Mouse (Mus musculus): Measurements from ENCODE around the gene Cfap69. TPM values are rescaled to one million over a fixed set of nuclear protein-coding genes. Genes with fewer than 3 reads are reported as not detected.

The Cfap69 gene
- polyA plus RNA-seq, 1 experiment from 2014 or later, result 5.6 TPM

DNA sequence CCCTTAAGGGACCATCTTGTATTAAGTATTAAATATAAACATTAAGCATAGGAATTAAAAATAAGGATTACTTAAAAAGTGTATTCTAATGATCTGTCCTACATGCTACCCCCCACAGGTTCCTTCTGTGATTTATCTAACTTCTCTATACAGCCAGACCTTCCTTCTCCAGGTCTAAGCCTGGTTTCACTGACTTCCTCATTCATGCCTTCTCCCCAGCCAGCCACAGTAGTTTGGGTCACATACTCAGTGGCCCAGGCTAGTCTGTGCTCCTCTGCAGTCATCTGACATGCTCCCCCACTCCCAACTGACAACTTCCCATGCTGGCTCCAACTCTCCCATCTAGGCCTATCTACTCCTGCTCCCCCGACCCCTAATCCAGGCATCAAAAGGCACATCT is 112.9 kb downstream of the Cfap69 start:
- H3K9ac ChIP-seq (ENCODE audit: low read length), result no peak overlapping the region
- H3K36me3 ChIP-seq (ENCODE audit: control insufficient read depth, insufficient read depth, low read length), result peaks cover 61% of the 10 kb centered on the region
- ATAC-seq (no peak), DNase-seq (ENCODE audit: low spot score) (no peak)
- no peaks in the 10 kb centered on the region for H3K9me3 ChIP-seq (replicated peaks; ENCODE audit: control insufficient read depth, low read length)
- no peak overlapping the region for H3K4me2 ChIP-seq (ENCODE audit: low read length)
- no peaks in the 10 kb centered on the region for H3K27me3 ChIP-seq (replicated peaks; ENCODE audit: control insufficient read depth, insufficient read depth, low read length)
- no peak overlapping the region for H3K4me3 ChIP-seq (ENCODE audit: low read depth, low read length)
- 86% methylated on average over 1 of the region's 1 CpGs for WGBS
- no peaks in the 10 kb centered on the region for H3K4me1 ChIP-seq (ENCODE audit: control insufficient read depth, insufficient read depth, low read length)
- H3K27ac ChIP-seq (ENCODE audit: low read depth, low read length), result no peak overlapping the region

DNA sequence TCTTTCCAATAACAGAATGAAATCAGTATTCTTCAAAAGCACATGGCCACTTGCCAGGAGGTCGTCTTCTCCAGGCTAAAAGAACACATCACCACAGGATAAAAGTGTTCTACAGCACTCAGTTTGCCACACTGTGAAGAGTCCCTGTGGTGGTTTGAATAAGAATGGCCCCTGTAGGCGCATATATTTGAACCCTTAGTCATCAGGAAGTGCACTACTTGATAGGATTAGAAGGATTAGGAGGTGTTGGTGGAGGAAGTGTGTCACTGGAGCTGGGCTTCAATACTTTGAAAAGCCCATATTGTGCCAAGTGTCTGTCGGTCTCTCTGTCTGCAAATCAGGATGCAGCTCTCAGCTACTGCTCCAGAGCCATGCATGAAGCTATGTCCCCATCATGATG is 123.7 kb downstream of the Cfap69 start:
- WGBS, result 59% methylated on average over 3 of the region's 3 CpGs
- Histone ChIP-seq H3K27ac (ENCODE audit: low read depth, low read length) (no peak overlapping the region), H3K9ac (ENCODE audit: low read length) (no peak overlapping the region), H3K4me1 (ENCODE audit: control insufficient read depth, insufficient read depth, low read length) (no peaks in the 10 kb centered on the region), H3K27me3 (replicated peaks; ENCODE audit: control insufficient read depth, insufficient read depth, low read length) (no peaks in the 10 kb centered on the region), H3K9me3 (replicated peaks; ENCODE audit: control insufficient read depth, low read length) (no peaks in the 10 kb centered on the region), H3K4me3 (ENCODE audit: low read depth, low read length) (no peak overlapping the region), H3K36me3 (ENCODE audit: control insufficient read depth, insufficient read depth, low read length) (peaks cover 51% of the 10 kb centered on the region), H3K4me2 (ENCODE audit: low read length) (no peak overlapping the region)
- DNase-seq (ENCODE audit: low spot score) (no peak), ATAC-seq (no peak)

DNA sequence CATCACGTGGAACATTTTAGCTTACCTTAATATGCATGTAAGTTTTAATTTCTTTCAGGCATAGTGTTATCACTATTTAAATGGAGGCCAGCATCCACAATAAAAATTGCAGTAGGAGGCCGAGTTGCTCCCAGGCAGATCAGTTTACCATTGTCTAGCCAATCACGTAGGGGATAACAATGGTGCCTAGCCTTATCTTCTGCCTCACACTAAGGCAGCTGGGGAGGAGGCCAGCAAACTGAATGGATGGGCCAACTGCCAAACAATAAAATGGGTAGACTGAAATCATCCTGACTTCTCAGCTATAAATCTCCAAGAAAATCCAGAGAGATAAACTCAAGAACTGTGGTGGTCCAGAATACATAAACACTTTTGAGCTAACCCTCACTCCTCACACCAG is 124.3 kb downstream of the Cfap69 start:
- no peak overlapping the region for H3K4me3 ChIP-seq (ENCODE audit: low read depth, low read length)
- H3K27me3 ChIP-seq (replicated peaks; ENCODE audit: control insufficient read depth, insufficient read depth, low read length), result no peaks in the 10 kb centered on the region
- no peak overlapping the region for H3K9ac ChIP-seq (ENCODE audit: low read length)
- H3K27ac ChIP-seq (ENCODE audit: low read depth, low read length), result no peak overlapping the region
- H3K36me3 ChIP-seq (ENCODE audit: control insufficient read depth, insufficient read depth, low read length), result peaks cover 51% of the 10 kb centered on the region
- H3K9me3 ChIP-seq (replicated peaks; ENCODE audit: control insufficient read depth, low read length), result no peaks in the 10 kb centered on the region
- 75% methylated on average over 3 of the region's 3 CpGs for WGBS
- H3K4me1 ChIP-seq (ENCODE audit: control insufficient read depth, insufficient read depth, low read length), result no peaks in the 10 kb centered on the region
- ATAC-seq (no peak), DNase-seq (ENCODE audit: low spot score) (no peak)
- no peak overlapping the region for H3K4me2 ChIP-seq (ENCODE audit: low read length)

DNA sequence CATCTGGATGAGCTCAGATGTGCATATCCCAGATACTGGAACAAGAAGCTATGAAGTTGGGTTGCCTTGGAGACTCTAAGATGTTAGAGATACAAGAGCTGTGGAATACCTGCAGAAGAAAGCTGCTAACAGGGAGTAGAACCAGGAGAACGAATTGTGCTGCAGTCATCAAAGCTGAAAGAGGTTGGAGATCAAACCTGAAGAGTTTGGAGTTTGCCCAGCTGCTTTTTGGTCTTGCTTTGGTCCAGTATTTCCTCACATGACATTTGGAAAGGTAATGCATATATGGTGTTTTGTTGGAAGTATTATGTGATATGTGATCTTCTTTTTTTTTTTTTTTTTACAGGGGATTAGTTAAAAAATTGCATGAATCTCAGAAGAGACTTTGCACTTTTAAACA is 127.9 kb downstream of the Cfap69 start:
- H3K9ac ChIP-seq (ENCODE audit: low read length), result no peak overlapping the region
- no peaks in the 10 kb centered on the region for H3K4me1 ChIP-seq (ENCODE audit: control insufficient read depth, insufficient read depth, low read length)
- H3K36me3 ChIP-seq (ENCODE audit: control insufficient read depth, insufficient read depth, low read length), result peaks cover 22% of the 10 kb centered on the region
- no peaks in the 10 kb centered on the region for H3K9me3 ChIP-seq (replicated peaks; ENCODE audit: control insufficient read depth, low read length)
- H3K27ac ChIP-seq (ENCODE audit: low read depth, low read length), result no peak overlapping the region
- H3K27me3 ChIP-seq (replicated peaks; ENCODE audit: control insufficient read depth, insufficient read depth, low read length), result no peaks in the 10 kb centered on the region
- DNase-seq (ENCODE audit: low spot score) (no peak), ATAC-seq (no peak)
- WGBS, result 85% methylated on average over 1 of the region's 1 CpGs
- no peak overlapping the region for H3K4me3 ChIP-seq (ENCODE audit: low read depth, low read length)
- no peak overlapping the region for H3K4me2 ChIP-seq (ENCODE audit: low read length)

DNA sequence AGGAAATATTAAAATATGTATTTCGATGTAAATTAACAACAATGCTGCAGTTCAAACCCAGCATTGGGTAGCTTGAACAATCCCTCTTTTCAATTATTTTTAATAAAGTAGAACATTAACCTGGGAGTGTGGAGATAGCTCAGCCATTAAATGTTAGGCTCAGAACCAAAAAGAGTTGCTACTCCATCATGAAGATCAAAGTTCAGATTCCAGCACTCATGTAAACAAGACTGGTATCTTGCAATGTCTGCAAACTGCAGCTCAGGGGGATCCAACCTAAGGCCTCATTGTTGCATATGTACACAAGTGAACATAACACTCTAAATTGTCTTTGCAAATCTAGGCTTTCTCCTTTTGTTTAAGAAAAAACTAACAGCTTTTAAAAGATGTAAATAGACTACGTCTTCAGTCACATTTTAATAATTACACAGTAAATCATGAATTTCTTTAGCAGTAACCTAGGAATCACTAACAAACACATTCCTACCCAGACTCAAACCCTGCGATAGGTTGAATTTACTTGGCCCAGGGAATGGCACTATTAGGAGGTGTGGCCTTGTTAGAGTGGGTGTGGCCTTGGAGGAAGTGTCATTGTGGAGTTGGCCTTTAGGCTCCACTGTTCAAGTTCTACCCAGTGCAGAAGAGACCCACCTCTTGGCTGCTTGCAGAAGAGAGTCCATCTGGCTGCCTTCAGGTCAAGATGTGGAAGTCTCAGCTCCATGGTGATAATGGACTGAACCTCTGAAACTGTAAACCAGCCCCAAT is 130.2 kb downstream of the Cfap69 start:
- Histone ChIP-seq H3K9me3 (replicated peaks; ENCODE audit: control insufficient read depth, low read length) (no peaks in the 10 kb centered on the region), H3K27ac (ENCODE audit: low read depth, low read length) (no peak overlapping the region), H3K9ac (ENCODE audit: low read length) (no peak overlapping the region), H3K4me3 (ENCODE audit: low read depth, low read length) (no peak overlapping the region), H3K4me2 (ENCODE audit: low read length) (no peak overlapping the region), H3K36me3 (ENCODE audit: control insufficient read depth, insufficient read depth, low read length) (peaks cover 9% of the 10 kb centered on the region), H3K4me1 (ENCODE audit: control insufficient read depth, insufficient read depth, low read length) (no peaks in the 10 kb centered on the region), H3K27me3 (replicated peaks; ENCODE audit: control insufficient read depth, insufficient read depth, low read length) (no peaks in the 10 kb centered on the region)
- ATAC-seq (no peak), DNase-seq (ENCODE audit: low spot score) (no peak)
- WGBS, result 92% methylated on average over 3 of the region's 3 CpGs

Other genes with a start within 250 kb of the Cfap69 start
- gene Cdk14, start 243.9 kb downstream of the Cfap69 start, polyA plus RNA-seq (2014; fragmentation: Nextera tagmentation; extraction: Ambion mirVana), result 26.6 and 34.8 TPM in 2 replicates
- gene 1700015F17Rik, start 185.1 kb downstream of the Cfap69 start, polyA plus RNA-seq (2014; fragmentation: Nextera tagmentation; extraction: Ambion mirVana), result not detected in 2 replicates
- 16.4 and 17.6 TPM in 2 replicates for gene Cldn12, start 149.3 kb downstream of the Cfap69 start, polyA plus RNA-seq (2014; fragmentation: Nextera tagmentation; extraction: Ambion mirVana)
- 29.6 and 32.8 TPM in 2 replicates for gene Gtpbp10, start 104.7 kb downstream of the Cfap69 start, polyA plus RNA-seq (2014; fragmentation: Nextera tagmentation; extraction: Ambion mirVana)
- 11.3 TPM in 2 replicates for gene Gm8773, start 90.4 kb downstream of the Cfap69 start, polyA plus RNA-seq (2014; fragmentation: Nextera tagmentation; extraction: Ambion mirVana)
- 4.3 TPM in 2 replicates for gene Steap2, start 30.3 kb upstream of the Cfap69 start, polyA plus RNA-seq (2014; fragmentation: Nextera tagmentation; extraction: Ambion mirVana)
- 2.6 and 2.9 TPM in 2 replicates for gene Steap1, start 85.1 kb upstream of the Cfap69 start, polyA plus RNA-seq (2014; fragmentation: Nextera tagmentation; extraction: Ambion mirVana)

All from forebrain, embryonic 14.5 days (tissue).